Mouse (Mus musculus): ENCODE results near the gene Defb48.

- TF ChIP-seq CTCF (IDR thresholded peaks at IDR 0.05; ENCODE audit: low read depth, low read length): no peak
- TF ChIP-seq POLR2A (IDR thresholded peaks at IDR 0.05; ENCODE audit: insufficient read depth, low read length): no peak
Measured at GRCm38 (mm10) chr14:62946794-62947193, 37.5 kb downstream of the Defb48 start.
